ENCODE assay signal across 16 mouse cellular contexts in the genomic region with DNA sequence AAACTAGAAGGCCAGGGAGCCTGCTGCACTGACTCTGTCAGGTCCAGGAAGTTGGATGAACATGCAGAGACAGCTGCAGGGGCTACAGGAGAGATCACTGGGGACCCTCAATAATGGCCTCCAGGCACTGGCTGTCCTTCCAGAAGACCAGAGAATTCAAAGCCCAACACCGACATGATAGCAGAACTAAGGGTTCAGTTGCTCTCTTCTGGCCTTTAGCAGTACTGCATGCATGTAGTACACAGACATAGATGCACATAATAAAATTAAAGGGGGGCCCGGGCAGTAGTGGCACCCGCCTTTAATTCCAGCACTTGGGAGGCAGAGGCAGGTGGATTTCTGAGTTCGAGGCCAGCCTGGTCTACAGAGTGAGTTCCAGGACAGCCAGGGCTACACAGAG. TPM values are rescaled to one million over a fixed set of nuclear protein-coding genes. Genes with fewer than 3 reads are reported as not detected.
DNase-seq lines count a peak whose midpoint lies in the region; ATAC-seq and TF ChIP-seq lines count a peak whose summit lies in the region.
"Had no signal": no experiment of that assay in that cellular context is flagged by ENCODE, and none has a peak within 500 bp of the region (broad histone marks: within the 10 kb centered on the region; RNA-seq: fewer than 3 reads in every experiment).

No protein-coding gene starts in this region.

- no peak for ATAC-seq in intestine, postnatal 0 days
- ATAC-seq in intestine, embryonic 15.5 days, result no peak
- no peak for ATAC-seq in midbrain, postnatal 0 days (ENCODE audit: low FRiP score)
- no peak for ATAC-seq in midbrain, embryonic 13.5 days

- H3K9ac ChIP-seq in intestine, postnatal 0 days (ENCODE audit: low read depth, low read length), result no peak overlapping the region
- no peak overlapping the region for H3K9ac ChIP-seq in intestine, embryonic 15.5 days
- H3K9ac ChIP-seq in midbrain, postnatal 0 days (replicated peaks; ENCODE audit: low read length, poor library complexity, severe bottlenecking), result no peak overlapping the region
- H3K9ac ChIP-seq in midbrain, embryonic 13.5 days (replicated peaks), result no peak overlapping the region
- H3K9ac ChIP-seq: heart, embryonic 15.5 days; hindbrain, embryonic 15.5 days had no signal

- no peaks in the 10 kb centered on the region for H3K4me1 ChIP-seq in intestine, postnatal 0 days (replicated peaks; ENCODE audit: control insufficient read depth, insufficient read depth, low read length)
- peaks cover 13% of the 10 kb centered on the region for H3K4me1 ChIP-seq in intestine, embryonic 15.5 days (replicated peaks)
- H3K4me1 ChIP-seq in midbrain, postnatal 0 days (ENCODE audit: insufficient read depth, low read length), result no peaks in the 10 kb centered on the region
- H3K4me1 ChIP-seq in midbrain, embryonic 13.5 days (replicated peaks), result peaks cover 23% of the 10 kb centered on the region

- WGBS in intestine, postnatal 0 days, result 87% methylated on average over 4 of the region's 4 CpGs
- 85% methylated on average over 4 of the region's 4 CpGs for WGBS in intestine, embryonic 15.5 days
- WGBS in midbrain, postnatal 0 days, result 86% methylated on average over 4 of the region's 4 CpGs
- WGBS in midbrain, embryonic 13.5 days, result 81% methylated on average over 4 of the region's 4 CpGs

- peak; percentile 30 for DNase-seq in embryo, embryonic 10.5 days (ENCODE audit: low spot score)
- no peak for DNase-seq in embryo, embryonic 10 days (ENCODE audit: low spot score)
- no peak for DNase-seq in midbrain, postnatal 0 days (ENCODE audit: low spot score)
- peak; percentile 46 for DNase-seq in retina, postnatal 1 day
- DNase-seq in spleen, adult 12 weeks (ENCODE audit: low spot score), result no peak
- DNase-seq: adrenal gland, postnatal 14 days; kidney, adult 9 months; lung, postnatal 14 days had no signal

- no peak overlapping the region for H3K27ac ChIP-seq in intestine, postnatal 0 days (ENCODE audit: low read depth, low read length)
- H3K27ac ChIP-seq in intestine, embryonic 15.5 days, result no peak overlapping the region
- no peak overlapping the region for H3K27ac ChIP-seq in midbrain, postnatal 0 days (ENCODE audit: low read depth, low read length)
- H3K27ac ChIP-seq in midbrain, embryonic 13.5 days, result no peak overlapping the region

- H3K9me3 ChIP-seq in intestine, postnatal 0 days (ENCODE audit: control insufficient read depth), result no peaks in the 10 kb centered on the region
- H3K9me3 ChIP-seq in intestine, embryonic 15.5 days, result no peaks in the 10 kb centered on the region
- no peaks in the 10 kb centered on the region for H3K9me3 ChIP-seq in midbrain, postnatal 0 days (ENCODE audit: low read length)
- no peaks in the 10 kb centered on the region for H3K9me3 ChIP-seq in midbrain, embryonic 13.5 days
- H3K9me3 ChIP-seq: heart, embryonic 15.5 days; hindbrain, embryonic 15.5 days had no signal

- peaks cover 20% of the 10 kb centered on the region for H3K36me3 ChIP-seq in intestine, postnatal 0 days (ENCODE audit: control insufficient read depth, insufficient read depth)
- peaks cover 8% of the 10 kb centered on the region for H3K36me3 ChIP-seq in intestine, embryonic 15.5 days
- H3K36me3 ChIP-seq in midbrain, postnatal 0 days (ENCODE audit: insufficient read depth, low read length), result peaks cover 6% of the 10 kb centered on the region
- H3K36me3 ChIP-seq in midbrain, embryonic 13.5 days, result peaks cover 21% of the 10 kb centered on the region

- H3K4me2 ChIP-seq in intestine, postnatal 0 days (replicated peaks; ENCODE audit: low read depth), result no peak overlapping the region
- H3K4me2 ChIP-seq in intestine, embryonic 15.5 days (replicated peaks), result no peak overlapping the region
- H3K4me2 ChIP-seq in midbrain, postnatal 0 days (ENCODE audit: low read depth, low read length, poor library complexity, severe bottlenecking), result no peak overlapping the region
- H3K4me2 ChIP-seq in midbrain, embryonic 13.5 days (replicated peaks), result no peak overlapping the region

- H3K27me3 ChIP-seq in intestine, postnatal 0 days (replicated peaks; ENCODE audit: control insufficient read depth, insufficient read depth, low read length), result no peaks in the 10 kb centered on the region
- H3K27me3 ChIP-seq in intestine, embryonic 15.5 days (replicated peaks), result no peaks in the 10 kb centered on the region
- no peaks in the 10 kb centered on the region for H3K27me3 ChIP-seq in midbrain, postnatal 0 days (ENCODE audit: insufficient read depth, low read length)
- no peaks in the 10 kb centered on the region for H3K27me3 ChIP-seq in midbrain, embryonic 13.5 days
- H3K27me3 ChIP-seq: heart, embryonic 15.5 days; hindbrain, embryonic 15.5 days had no signal

- H3K4me3 ChIP-seq in intestine, postnatal 0 days (ENCODE audit: low read depth, low read length), result no peak overlapping the region
- no peak overlapping the region for H3K4me3 ChIP-seq in intestine, embryonic 15.5 days (replicated peaks)
- no peak overlapping the region for H3K4me3 ChIP-seq in midbrain, postnatal 0 days (ENCODE audit: low read depth, low read length)
- no peak overlapping the region for H3K4me3 ChIP-seq in midbrain, embryonic 13.5 days (replicated peaks)

- peak; percentile 42 for TF ChIP-seq CTCF in intestine, postnatal 0 days (IDR thresholded peaks at IDR 0.05; ENCODE audit: low read depth)
- peak; percentile 41 for TF ChIP-seq CTCF in midbrain, postnatal 0 days (IDR thresholded peaks at IDR 0.05)

RNA-seq across cellular contexts. Expression of a gene that starts 1.4 kb away (rescaled TPM):
- polyA plus RNA-seq in intestine, postnatal 0 days (2015; fragmentation: Nextera tagmentation; extraction: Ambion mirVana), result 123 and 124 TPM in 2 replicates
- 81.1 and 96.9 TPM in 2 replicates for polyA plus RNA-seq in intestine, embryonic 15.5 days (2015; fragmentation: Nextera tagmentation; extraction: Ambion mirVana)
- total RNA-seq in midbrain, postnatal 0 days (2014; rRNA removed), result 39.2 and 39.3 TPM in 2 replicates
- polyA plus RNA-seq in midbrain, postnatal 0 days (2015; fragmentation: Nextera tagmentation; extraction: Ambion mirVana), result 56.6 and 59.2 TPM in 2 replicates
- polyA plus RNA-seq in midbrain, embryonic 13.5 days (2015; fragmentation: Nextera tagmentation; extraction: Ambion mirVana), result 53.4 and 54.0 TPM in 2 replicates

RNA-seq across cellular contexts. Expression of a gene that starts 7.5 kb away (rescaled TPM):
- polyA plus RNA-seq in intestine, postnatal 0 days (2015; fragmentation: Nextera tagmentation; extraction: Ambion mirVana), result 0.24 and 0.33 TPM in 2 replicates
- 0.40 and 0.56 TPM in 2 replicates for polyA plus RNA-seq in intestine, embryonic 15.5 days (2015; fragmentation: Nextera tagmentation; extraction: Ambion mirVana)
- not detected in 2 replicates for total RNA-seq in midbrain, postnatal 0 days (2014; rRNA removed)
- 0.17 and 0.20 TPM in 2 replicates for polyA plus RNA-seq in midbrain, postnatal 0 days (2015; fragmentation: Nextera tagmentation; extraction: Ambion mirVana)
- polyA plus RNA-seq in midbrain, embryonic 13.5 days (2015; fragmentation: Nextera tagmentation; extraction: Ambion mirVana), result 0.24 and 0.46 TPM in 2 replicates
- total RNA-seq: gastrocnemius, adult 18-20 months; granulocyte monocyte progenitor cell, adult 5-6 weeks had no signal
- polyA plus RNA-seq: large intestine, adult 2 months had no signal

RNA-seq across cellular contexts. Expression of a gene that starts 11.4 kb away (rescaled TPM):
- polyA plus RNA-seq in intestine, postnatal 0 days (2015; fragmentation: Nextera tagmentation; extraction: Ambion mirVana), result 77.1 and 78.5 TPM in 2 replicates
- 149 and 167 TPM in 2 replicates for polyA plus RNA-seq in intestine, embryonic 15.5 days (2015; fragmentation: Nextera tagmentation; extraction: Ambion mirVana)
- 42.3 and 43.2 TPM in 2 replicates for total RNA-seq in midbrain, postnatal 0 days (2014; rRNA removed)
- polyA plus RNA-seq in midbrain, postnatal 0 days (2015; fragmentation: Nextera tagmentation; extraction: Ambion mirVana), result 67.6 and 69.7 TPM in 2 replicates
- polyA plus RNA-seq in midbrain, embryonic 13.5 days (2015; fragmentation: Nextera tagmentation; extraction: Ambion mirVana), result 119 and 125 TPM in 2 replicates

RNA-seq across cellular contexts. Expression of a gene that starts 19.0 kb away (rescaled TPM):
- 32.2 and 35.6 TPM in 2 replicates for polyA plus RNA-seq in intestine, postnatal 0 days (2015; fragmentation: Nextera tagmentation; extraction: Ambion mirVana)
- polyA plus RNA-seq in intestine, embryonic 15.5 days (2015; fragmentation: Nextera tagmentation; extraction: Ambion mirVana), result 73.9 and 74.9 TPM in 2 replicates
- total RNA-seq in midbrain, postnatal 0 days (2014; rRNA removed), result 62.0 and 74.6 TPM in 2 replicates
- 70.7 and 74.4 TPM in 2 replicates for polyA plus RNA-seq in midbrain, postnatal 0 days (2015; fragmentation: Nextera tagmentation; extraction: Ambion mirVana)
- polyA plus RNA-seq in midbrain, embryonic 13.5 days (2015; fragmentation: Nextera tagmentation; extraction: Ambion mirVana), result 55.7 and 59.8 TPM in 2 replicates

RNA-seq across cellular contexts. Expression of a gene that starts 42.1 kb away (rescaled TPM):
- 0.39 and 0.48 TPM in 2 replicates for polyA plus RNA-seq in intestine, postnatal 0 days (2015; fragmentation: Nextera tagmentation; extraction: Ambion mirVana)
- 3.2 and 9.0 TPM in 2 replicates for polyA plus RNA-seq in intestine, embryonic 15.5 days (2015; fragmentation: Nextera tagmentation; extraction: Ambion mirVana)
- 0.27 and 0.57 TPM in 2 replicates for total RNA-seq in midbrain, postnatal 0 days (2014; rRNA removed)
- polyA plus RNA-seq in midbrain, postnatal 0 days (2015; fragmentation: Nextera tagmentation; extraction: Ambion mirVana), result 0.88 and 1.5 TPM in 2 replicates
- 0.80 and 0.81 TPM in 2 replicates for polyA plus RNA-seq in midbrain, embryonic 13.5 days (2015; fragmentation: Nextera tagmentation; extraction: Ambion mirVana)
- total RNA-seq: granulocyte monocyte progenitor cell, adult 5-6 weeks had no signal

Comparison
In these comparisons a context has a peak if more than half of its experiments do, and no peak if none do; other contexts are left out.
1. DNase-seq: peak in embryo, embryonic 10.5 days (single experiment) and retina, postnatal 1 day (single experiment); none in embryo, embryonic 10 days (single experiment), midbrain, postnatal 0 days (single experiment) and spleen, adult 12 weeks (single experiment).